Mouse (Mus musculus) intestine, postnatal 0 days (tissue): Measurements from ENCODE around the gene Vezt. TPM values are rescaled to one million over a fixed set of nuclear protein-coding genes. Genes with fewer than 3 reads are reported as not detected.

Experiments used
- ATAC-seq: fragments of 200-750 bp; cut with Nextera tagmentation; 2 replicates; pipeline ENCODE4 v1.8.0; 2017; ENCODE audit warnings: mild to moderate bottlenecking, moderate TSS enrichment, moderate library complexity
- H3K27ac ChIP-seq: fragments of 300-500 bp; sonication (generic); 2 replicates; pipeline ENCODE4 v1.5.1; 2014; ENCODE audit warnings: mild to moderate bottlenecking, low read depth, low read length, moderate library complexity
- H3K27me3 ChIP-seq: fragments of 300-500 bp; sonication (generic); replicated peaks from 2 replicates; pipeline ENCODE4 v1.6.1; 2014; ENCODE audit warnings: low read length, mixed read lengths; ENCODE audit not compliant: control insufficient read depth, insufficient read depth
- H3K36me3 ChIP-seq: fragments of 300-500 bp; sonication (generic); 2 replicates; pipeline ENCODE4 v1.6.1; 2014; ENCODE audit warnings: mild to moderate bottlenecking, moderate library complexity; ENCODE audit not compliant: control insufficient read depth, insufficient read depth
- H3K4me1 ChIP-seq: fragments of 300-500 bp; sonication (generic); replicated peaks from 2 replicates; pipeline ENCODE4 v1.6.1; 2014; ENCODE audit warnings: antibody characterized with exemption, low read length, mixed read lengths; ENCODE audit not compliant: control insufficient read depth, insufficient read depth
- H3K4me2 ChIP-seq: fragments of 300-500 bp; sonication (generic); replicated peaks from 2 replicates; pipeline ENCODE4 v1.6.1; 2014; ENCODE audit warnings: low read depth, mild to moderate bottlenecking, moderate library complexity
- H3K4me3 ChIP-seq: fragments of 300-500 bp; sonication (generic); 2 replicates; pipeline ENCODE4 v1.5.1; 2014; ENCODE audit warnings: low read depth, low read length
- H3K9ac ChIP-seq: fragments of 300-500 bp; sonication (generic); 2 replicates; pipeline ENCODE4 v1.6.1; 2014; ENCODE audit warnings: mild to moderate bottlenecking, low read depth, low read length
- H3K9me3 ChIP-seq: fragments of 300-500 bp; sonication (generic); 2 replicates; pipeline ENCODE4 v1.6.1; 2016; ENCODE audit warnings: mixed run types; ENCODE audit not compliant: control insufficient read depth
- CTCF ChIP-seq: sonication (generic); IDR thresholded peaks from 2 replicates; pipeline ENCODE4 v1.5.1; 2016; ENCODE audit warnings: low read depth, mild to moderate bottlenecking, control low read depth, antibody characterized with exemption, moderate library complexity
- WGBS: fragments of 180-500 bp; shearing (Covaris S2); extraction: QIAGEN DNeasy Blood & Tissue Kit; methylation state at CpG from one replicate; pipeline ENCODE4 v1.1.7; 2014; 5-methylcytosine and 5-hydroxymethylcytosine counted together
- polyA plus RNA-seq: library from polyadenylated mRNA; unstranded; fragments of >200 nt; fragmentation: Nextera tagmentation; extraction: Ambion mirVana; gene quantifications from 2 replicates; pipeline ENCODE4 v1.2.1, GENCODE M21; 2015

The Vezt gene
- polyA plus RNA-seq, 1 experiment from 2014 or later, result 10.6 TPM

DNA sequence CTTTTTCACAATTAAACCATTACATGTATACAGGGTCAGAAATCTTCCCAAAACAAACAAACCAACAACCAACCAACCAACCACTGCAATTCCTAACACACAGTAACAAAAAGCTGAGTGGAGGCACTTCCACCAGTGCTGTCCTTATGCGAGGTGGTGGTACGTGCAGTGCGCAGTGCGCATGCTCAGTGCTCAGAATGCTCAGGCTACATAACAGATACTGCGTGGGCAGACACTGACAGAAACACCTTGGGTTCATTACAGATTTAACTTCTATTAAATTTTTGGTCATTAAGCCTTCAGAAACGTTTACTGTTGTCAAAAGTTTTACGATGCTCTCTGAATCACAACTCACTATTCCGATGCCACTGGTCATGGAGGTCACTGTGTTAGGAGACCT lies 18.2 kb downstream of the Vezt start:
- Histone ChIP-seq H3K4me3 (no peak overlapping the region), H3K36me3 (no peaks in the 10 kb centered on the region), H3K4me2 (no peak overlapping the region), H3K4me1 (no peaks in the 10 kb centered on the region), H3K27ac (no peak overlapping the region), H3K27me3 (no peaks in the 10 kb centered on the region), H3K9me3 (no peaks in the 10 kb centered on the region), H3K9ac (no peak overlapping the region)
- TF ChIP-seq CTCF, result no peak
- WGBS, result 88% methylated on average over 8 of the region's 8 CpGs
- ATAC-seq, result no peak

DNA sequence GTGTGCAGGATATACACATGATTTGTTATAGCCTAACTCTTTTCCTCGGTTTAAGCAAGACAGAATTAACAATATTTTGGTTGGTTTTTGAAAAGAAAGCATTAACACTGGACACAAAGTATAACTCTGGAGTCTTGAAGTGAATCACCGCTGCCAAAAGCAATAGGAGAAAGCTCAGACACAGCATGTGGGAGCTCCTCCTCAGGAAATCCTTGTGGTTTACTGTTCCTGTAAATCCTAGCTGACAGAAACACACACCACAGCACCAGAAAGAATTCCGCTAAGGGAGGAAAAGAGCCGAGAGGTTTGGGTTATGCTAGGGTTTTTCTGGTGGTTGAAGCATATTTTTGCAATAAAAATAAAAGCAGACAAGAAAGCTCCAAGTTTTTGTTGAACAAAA lies 21.4 kb downstream of the Vezt start:
- WGBS, result 66% methylated on average over 4 of the region's 4 CpGs
- no peak overlapping the region for H3K4me2 ChIP-seq
- ATAC-seq, result no peak

DNA sequence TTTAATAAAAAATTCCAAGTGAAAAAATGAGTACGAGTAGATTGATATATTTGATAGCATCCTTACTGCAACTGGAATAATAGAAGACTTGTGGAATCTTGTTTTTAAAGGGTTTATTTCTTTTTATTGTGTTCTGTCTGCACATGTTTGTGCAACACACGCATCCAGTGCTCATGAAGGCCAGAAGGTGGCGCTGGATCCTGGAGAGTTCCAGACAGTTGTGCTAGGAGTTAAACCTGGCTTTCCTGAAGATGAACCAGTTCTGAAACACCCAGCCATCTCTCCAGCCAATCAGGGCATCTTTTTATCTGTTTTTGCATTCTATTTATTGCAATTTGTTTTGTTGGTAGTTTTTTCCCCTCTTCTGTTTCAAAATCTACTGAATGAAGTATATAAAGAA lies 22.4 kb downstream of the Vezt start:
- Histone ChIP-seq H3K36me3 (no peaks in the 10 kb centered on the region), H3K9ac (no peak overlapping the region), H3K4me2 (no peak overlapping the region), H3K4me1 (no peaks in the 10 kb centered on the region), H3K27me3 (no peaks in the 10 kb centered on the region), H3K27ac (no peak overlapping the region), H3K9me3 (no peaks in the 10 kb centered on the region), H3K4me3 (no peak overlapping the region)
- TF ChIP-seq CTCF, result peak; percentile 84
- WGBS, result 60% methylated on average over 3 of the region's 3 CpGs
- ATAC-seq, result no peak

More for the DNA sequence above, 21.4 kb downstream of the Vezt start:
- TF ChIP-seq CTCF, result no peak
- Histone ChIP-seq H3K4me1 (no peaks in the 10 kb centered on the region), H3K27me3 (no peaks in the 10 kb centered on the region), H3K27ac (no peak overlapping the region), H3K36me3 (no peaks in the 10 kb centered on the region), H3K4me3 (no peak overlapping the region), H3K9me3 (no peaks in the 10 kb centered on the region), H3K9ac (no peak overlapping the region)

DNA sequence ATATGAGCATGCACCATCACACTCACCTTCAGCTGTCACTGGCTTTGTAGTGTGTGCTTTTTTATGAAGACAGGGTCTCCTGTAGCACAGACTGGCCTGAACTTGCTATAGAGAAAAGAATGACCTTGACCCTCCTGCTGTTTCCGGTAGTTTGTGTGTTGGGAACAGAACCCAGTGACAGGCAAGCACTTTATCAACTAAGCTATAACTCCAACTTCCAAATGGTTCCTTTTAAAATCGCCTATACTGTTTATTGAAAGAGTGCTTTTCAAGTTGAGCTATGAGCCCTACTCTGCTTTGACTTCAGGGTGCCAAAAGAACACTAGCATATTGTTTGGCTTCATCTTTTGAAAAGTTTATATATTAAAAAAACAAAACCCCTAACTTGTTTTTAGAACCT lies 24.6 kb downstream of the Vezt start:
- H3K9me3 ChIP-seq, result no peaks in the 10 kb centered on the region
- 0 out of 2 replicates have a peak, but pooled peaks cover 4% of the 10 kb centered on the region for H3K36me3 ChIP-seq
- WGBS, result 35% methylated on average over 2 of the region's 2 CpGs
- H3K9ac ChIP-seq, result no peak overlapping the region
- no peak for ATAC-seq
- no peak for TF ChIP-seq CTCF
- no peak overlapping the region for H3K4me3 ChIP-seq
- H3K4me2 ChIP-seq, result no peak overlapping the region
- H3K4me1 ChIP-seq, result no peaks in the 10 kb centered on the region
- H3K27ac ChIP-seq, result no peak overlapping the region
- H3K27me3 ChIP-seq, result no peaks in the 10 kb centered on the region

DNA sequence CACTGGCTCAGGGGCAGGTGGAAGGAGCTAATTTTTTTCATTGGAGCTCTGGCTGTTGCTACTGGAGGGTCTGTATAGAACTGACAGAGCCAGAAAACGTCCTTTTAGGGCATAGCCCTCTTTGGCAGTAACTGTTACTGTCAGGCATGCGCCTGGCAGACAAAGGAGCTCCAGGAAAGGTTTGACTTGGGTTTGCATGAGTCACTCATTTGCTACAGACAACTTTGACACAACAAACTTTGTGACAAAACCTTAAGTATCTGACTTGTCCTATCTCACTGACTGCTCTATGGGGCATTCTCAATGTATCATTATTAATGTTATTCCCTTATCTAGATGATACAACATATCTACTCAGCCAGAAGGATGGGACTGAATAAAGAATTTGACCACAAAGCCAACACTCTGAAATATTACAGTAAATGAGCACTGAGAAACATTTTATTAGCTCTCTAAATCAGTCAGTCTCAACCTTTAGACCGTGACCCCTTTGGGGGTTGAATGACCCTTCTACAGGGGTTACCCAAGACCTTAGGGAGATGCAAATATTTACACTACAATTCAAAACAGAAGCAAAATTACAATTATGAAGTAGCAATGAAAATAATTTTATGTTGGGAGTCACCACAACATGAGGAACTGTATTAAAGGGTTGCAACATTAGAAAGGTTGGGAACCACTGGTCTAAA lies 25.5 kb downstream of the Vezt start:
- Histone ChIP-seq H3K27me3 (no peaks in the 10 kb centered on the region), H3K9me3 (no peaks in the 10 kb centered on the region), H3K9ac (no peak overlapping the region), H3K4me2 (no peak overlapping the region), H3K4me1 (no peaks in the 10 kb centered on the region), H3K4me3 (no peak overlapping the region), H3K36me3 (0 out of 2 replicates have a peak, but pooled peaks cover 6% of the 10 kb centered on the region), H3K27ac (no peak overlapping the region)
- WGBS, result 76% methylated on average over 3 of the region's 3 CpGs
- TF ChIP-seq CTCF, result no peak
- no peak for ATAC-seq

DNA sequence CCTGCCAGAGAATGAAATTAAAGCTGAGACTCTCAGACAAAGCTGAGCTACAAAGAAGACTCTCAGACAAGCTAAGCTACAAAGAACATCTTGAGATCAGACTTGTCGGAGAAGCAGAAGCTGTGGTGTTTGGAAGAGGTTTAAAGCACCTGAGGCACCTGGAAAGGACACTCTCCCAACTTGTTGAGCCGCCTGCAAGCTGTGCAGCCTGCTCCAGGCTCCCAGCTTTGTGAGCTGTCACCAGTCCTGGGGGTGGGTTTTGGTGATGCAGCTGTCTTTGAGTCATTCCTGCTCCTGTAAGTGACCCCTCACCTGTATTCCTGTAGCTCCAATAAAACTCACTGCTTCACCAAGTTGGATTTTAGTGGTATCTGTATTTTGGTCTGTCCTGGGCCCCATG lies 27.3 kb downstream of the Vezt start:
- no peak for ATAC-seq
- H3K27me3 ChIP-seq, result no peaks in the 10 kb centered on the region
- H3K4me2 ChIP-seq, result no peak overlapping the region
- H3K4me3 ChIP-seq, result no peak overlapping the region
- TF ChIP-seq CTCF, result no peak
- no peaks in the 10 kb centered on the region for H3K4me1 ChIP-seq
- no peak overlapping the region for H3K9ac ChIP-seq
- H3K27ac ChIP-seq, result no peak overlapping the region
- 91% methylated on average over 2 of the region's 2 CpGs for WGBS
- H3K9me3 ChIP-seq, result no peaks in the 10 kb centered on the region
- H3K36me3 ChIP-seq, result peaks cover 11% of the 10 kb centered on the region; the same call in 1 of the 2 replicates

DNA sequence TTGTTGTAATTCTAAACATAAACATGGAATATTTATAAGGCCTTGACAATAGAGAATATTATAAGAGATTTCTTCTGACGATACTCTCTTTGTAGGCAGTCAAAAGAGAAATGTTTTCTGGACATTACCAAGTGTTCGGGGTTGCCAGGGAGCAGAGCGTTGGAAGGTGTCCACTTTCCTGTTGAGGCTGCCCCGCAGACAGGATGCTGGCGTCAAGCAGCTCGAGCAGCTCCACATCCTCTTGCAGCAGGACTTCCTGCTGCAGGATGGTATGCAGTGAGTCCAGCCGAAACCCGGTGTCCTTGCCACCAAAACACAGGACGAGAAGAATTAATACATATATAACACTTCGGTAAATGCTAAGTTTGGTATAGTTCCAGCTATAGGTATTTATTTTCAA lies 35.4 kb downstream of the Vezt start:
- no peaks in the 10 kb centered on the region for H3K9me3 ChIP-seq
- 82% methylated on average over 10 of the region's 10 CpGs for WGBS
- no peak overlapping the region for H3K4me3 ChIP-seq
- no peak for ATAC-seq
- no peak overlapping the region for H3K27ac ChIP-seq
- H3K27me3 ChIP-seq, result no peaks in the 10 kb centered on the region
- H3K4me2 ChIP-seq, result no peak overlapping the region
- no peak for TF ChIP-seq CTCF
- no peaks in the 10 kb centered on the region for H3K4me1 ChIP-seq
- no peak overlapping the region for H3K9ac ChIP-seq
- peaks cover 55% of the 10 kb centered on the region for H3K36me3 ChIP-seq
